Mouse (Mus musculus) kidney, postnatal 25 days (tissue): Measurements from ENCODE around the gene Pecr.
A peak's percentile ranks its signal among the peaks of the same experiment; 100 is the strongest.

Experiments
- DNase-seq, 2 experiments: peaks; one replicate each; pipeline ENCODE4 v3.0.0; 2021; ENCODE audit warnings: mixed read lengths in 2 of 2

The Pecr gene

DNA sequence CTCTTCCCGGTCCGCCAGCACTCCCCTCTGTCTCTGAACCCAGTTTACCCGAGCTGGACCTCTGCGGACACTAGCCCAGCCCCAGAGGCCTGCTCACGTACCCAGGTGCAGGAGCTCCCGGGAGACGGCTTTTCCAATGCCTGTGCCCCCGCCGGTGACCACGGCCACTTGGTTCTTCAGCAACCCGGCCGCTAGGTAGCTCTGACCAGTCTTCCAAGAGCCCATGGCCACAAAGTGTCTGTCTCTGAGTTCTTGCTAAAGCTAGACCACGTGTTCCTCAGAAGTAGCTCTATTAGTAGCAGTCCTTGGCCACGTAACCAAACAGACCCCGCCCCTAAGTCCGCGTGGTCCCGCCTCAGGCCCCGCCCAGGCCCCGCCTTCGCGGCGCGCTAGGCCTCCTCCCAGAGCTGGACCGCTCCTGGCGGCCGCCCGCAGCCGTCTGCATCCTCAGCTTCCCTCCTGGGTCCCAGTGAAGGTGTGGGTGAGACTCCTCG lies at the start of gene Pecr, which contains the start of gene Tmem169:
Gene Pecr (minus strand): TSS at position 323 of the 494 bp plus-strand sequence.
Gene Tmem169 (plus strand): TSS at position 378 of the 494 bp plus-strand sequence.
- peak; percentile 95 for DNase-seq

DNA sequence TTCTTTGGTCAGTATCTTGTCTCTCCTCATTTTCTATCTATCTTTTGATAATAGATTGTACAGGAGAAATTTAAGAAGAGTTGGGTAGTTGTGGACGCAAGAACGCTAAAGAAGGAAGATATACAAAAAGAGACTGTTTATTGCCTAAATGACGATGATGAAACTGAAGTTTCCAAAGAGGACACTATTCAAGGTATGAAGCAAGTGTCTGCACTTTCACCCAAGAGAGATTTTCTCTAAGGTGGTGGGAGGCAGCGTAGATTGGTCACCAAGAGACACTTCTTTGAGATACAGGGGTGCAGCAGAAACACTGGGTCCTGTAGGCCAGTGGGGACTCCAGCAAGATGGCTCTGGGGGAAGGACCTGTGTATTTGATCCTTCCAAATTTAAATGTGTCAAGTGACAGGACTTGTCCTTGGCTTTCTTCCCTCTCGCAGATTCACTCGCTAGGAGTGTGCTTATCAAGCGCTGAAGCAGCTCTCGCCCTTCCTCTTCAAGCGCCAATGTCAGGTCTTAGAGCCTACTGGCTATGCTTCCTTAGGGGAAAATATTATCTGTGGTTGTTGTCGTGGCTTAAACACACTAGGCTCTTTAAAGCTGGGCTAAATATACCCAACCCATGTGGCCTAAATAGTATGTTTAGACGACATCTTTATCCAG lies 42.2 kb upstream of the Pecr start:
- DNase-seq, result no peak

DNA sequence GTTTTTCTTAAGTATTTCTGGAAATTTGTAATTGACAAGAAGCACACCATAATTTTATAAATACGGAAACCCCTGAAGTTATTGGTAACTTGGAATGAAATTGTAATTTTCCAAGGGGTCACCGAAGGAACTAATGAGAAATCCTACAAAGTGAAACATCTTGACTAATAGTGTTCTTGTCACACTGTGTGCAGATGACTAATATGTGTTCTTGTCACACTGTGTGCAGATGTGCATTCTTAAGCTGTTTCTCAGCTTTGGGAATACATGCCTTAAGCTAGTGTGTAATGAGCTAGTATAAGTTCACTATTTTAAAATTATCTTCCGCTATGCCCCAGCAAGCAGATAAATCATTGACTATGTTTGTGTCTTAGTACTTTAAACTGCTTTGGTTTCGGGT lies 39.1 kb upstream of the Pecr start:
- DNase-seq, result no peak

DNA sequence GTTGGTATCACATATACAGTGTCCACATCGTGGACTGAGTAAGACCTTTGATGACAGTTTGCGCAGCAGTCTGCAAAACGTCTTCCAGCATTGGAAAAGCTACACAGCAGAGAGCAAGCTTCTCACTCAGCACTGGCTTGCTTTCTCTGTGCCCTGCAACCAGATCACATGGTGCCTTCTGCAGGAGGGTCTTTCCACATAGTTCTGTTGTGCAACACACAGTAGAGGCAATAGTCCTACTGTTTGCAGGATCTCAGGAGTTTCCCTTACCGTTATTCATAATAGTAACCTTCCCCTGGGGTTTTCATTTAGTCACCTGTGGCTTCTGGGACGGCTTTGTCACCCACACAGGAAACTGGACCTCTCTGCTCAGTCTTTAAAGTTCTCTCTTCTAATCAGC lies 36.6 kb upstream of the Pecr start:
- DNase-seq, result no peak

DNA sequence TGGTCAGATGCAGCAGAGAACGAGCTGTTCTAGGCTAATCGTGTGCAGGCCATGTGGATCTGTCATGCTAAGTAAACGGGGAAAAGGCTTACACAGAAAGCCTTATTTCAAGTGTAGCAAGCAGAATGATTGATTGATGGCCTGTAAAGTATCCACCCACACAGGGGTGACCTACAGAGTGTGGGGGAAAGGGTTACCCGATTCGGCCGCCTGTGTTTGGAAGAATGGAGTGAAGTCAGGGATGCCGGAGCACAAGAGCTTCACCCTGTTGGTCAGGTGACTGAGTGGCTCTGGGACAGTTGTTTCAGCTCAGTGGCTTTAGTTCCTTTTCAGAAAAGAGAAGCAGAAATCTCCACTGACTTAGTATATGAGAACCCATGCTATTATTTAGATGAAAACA lies 32.8 kb upstream of the Pecr start:
- no peak for DNase-seq

DNA sequence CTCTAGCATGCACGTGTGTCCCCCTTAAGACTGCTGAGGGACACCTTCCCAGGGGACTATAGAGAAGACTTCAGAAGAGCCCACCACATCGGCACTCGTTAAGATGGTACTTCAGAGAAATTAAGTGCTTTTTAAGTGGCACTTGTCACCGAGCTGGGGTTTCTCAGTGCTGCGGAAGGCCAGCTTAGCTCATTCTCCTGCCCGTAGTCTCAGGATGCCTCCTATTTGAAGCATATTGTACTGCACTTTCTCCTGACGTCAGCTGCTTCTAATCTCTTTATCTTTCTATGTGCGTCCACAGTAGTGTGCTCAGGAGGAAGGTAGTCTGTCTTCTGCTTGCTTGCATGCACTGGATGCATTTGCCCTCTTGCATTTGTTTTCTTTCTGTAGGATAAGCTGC lies 32.3 kb upstream of the Pecr start:
- no peak for DNase-seq

DNA sequence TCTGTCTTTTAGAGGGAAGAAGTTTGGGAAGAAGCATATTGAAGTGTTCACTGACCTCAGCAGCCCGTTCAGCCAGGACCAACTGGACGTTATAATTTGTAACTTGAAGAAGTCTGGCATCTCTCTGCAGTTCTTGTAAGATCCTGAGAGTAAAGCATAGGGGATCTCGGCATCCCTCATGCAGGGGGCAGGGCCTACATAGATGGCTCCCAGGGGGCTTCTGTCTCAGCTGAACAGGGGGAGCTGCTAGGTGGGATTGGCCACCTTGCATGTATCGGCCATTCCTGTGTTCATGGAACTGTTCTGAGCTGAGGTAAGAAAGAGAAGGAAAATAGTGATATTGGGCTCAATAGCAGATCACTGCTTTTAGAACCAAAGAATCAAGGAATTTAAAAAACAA lies 31.3 kb upstream of the Pecr start:
- no peak for DNase-seq

DNA sequence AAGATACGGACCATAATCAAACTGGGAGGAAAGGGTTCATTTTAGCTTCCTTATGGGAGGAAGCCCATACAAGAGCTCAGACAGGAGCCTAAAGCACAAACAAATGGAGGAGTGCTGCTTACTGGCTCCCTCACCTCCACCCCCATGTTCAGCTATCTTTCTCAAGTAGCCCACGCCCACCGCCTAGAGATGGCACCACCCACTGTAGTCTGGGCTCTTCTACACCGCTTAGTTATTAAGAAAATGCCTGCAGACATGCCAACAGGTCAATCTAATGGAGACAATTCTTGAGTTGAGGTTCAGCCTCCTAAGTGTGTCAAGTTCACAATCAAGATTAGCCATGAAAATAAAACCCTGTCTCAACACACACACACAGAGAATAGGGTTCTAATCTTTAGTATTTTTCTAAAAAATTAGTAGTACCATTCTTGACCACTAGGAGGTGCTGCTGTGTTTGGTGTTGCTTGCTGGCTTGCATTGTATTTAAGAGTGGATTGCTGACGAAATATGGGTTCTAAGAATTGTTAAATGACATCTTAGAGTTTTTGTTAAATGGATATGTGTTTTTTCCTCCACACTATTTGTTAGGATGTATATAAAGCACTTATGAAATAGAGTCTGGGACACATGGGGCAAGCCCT lies 29.4 kb upstream of the Pecr start:
- DNase-seq, result no peak

DNA sequence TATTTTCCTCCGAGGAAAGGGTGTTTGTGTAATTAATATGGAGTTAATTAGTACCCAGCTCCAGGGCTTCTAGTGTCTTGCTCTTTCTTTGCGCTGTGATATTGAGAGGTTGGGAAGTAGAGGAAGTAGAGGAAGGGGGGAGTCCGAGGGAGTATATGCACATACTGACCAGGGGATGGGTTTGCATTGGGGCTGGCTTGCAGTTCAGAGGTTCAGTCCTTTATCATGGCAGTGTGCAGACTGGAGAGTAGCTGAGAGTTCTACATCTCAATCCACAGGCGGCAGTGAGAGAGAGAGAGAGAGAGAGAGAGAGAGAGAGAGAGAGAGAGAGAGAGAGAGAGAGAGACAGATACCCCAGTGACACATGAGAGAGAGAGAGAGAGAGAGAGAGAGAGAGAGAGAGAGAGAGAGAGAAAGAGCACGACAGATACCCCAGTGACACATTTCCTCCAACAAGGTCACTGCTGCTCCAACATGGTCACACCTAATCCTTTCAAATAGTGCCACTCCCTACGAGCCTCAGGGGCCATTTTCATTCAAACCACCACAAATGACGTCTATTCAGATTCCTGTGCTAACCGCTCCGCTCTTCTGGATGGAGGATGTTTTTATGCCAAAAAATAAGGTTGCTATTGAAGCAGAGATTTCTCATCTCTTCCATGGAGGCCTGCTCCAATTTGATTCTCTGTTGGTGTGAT lies 28.7 kb upstream of the Pecr start:
- DNase-seq, result no peak

DNA sequence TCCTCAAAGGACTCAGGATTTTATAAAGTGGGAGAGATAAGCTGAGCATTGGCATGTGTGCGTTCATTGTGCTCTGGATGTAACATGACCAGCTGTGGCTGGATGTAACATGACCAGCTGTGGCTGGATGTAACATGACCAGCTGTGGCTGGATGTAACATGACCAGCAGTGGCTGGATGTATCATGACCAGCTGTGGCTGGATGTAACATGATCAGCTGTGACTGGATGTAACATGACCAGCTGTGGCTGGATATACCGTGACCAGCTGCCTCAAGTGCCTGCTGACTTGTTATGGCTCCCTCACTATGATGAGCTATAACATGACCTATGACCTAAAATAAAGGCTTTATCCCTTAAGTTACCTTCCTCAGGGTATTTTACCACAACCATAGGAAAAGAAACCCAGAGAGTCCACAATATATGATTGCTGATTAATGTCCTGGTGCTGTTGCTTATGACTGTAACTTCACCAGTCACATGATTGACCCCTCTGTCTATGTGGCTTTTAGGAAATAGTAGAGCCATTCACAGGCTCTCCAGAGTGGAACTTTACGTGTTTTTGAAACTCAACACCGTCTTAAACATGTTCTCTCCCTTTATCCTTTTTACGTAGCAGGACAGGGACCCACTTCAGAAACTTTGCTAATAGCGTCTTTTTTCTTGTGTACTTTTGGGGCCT lies 25.8 kb upstream of the Pecr start:
- no peak for DNase-seq

DNA sequence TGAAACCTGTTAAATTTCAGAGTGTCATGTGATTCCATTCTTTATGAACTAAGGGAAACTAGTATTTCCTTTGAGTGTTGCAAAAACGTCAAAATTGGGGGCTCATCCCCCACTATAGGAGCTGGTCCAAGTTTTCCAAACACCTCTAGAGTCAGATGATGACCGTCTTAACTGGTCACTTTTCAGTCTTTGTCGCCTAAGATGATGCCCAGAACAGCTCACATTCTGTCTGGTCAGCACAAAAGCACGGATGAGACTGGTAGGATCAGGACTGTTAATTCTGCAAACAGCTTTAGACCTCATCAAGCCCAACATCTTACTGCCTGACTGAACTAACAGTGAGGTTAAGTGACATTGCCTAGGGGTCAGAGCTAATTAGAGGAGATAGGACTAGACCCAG lies 24.8 kb upstream of the Pecr start:
- no peak for DNase-seq

DNA sequence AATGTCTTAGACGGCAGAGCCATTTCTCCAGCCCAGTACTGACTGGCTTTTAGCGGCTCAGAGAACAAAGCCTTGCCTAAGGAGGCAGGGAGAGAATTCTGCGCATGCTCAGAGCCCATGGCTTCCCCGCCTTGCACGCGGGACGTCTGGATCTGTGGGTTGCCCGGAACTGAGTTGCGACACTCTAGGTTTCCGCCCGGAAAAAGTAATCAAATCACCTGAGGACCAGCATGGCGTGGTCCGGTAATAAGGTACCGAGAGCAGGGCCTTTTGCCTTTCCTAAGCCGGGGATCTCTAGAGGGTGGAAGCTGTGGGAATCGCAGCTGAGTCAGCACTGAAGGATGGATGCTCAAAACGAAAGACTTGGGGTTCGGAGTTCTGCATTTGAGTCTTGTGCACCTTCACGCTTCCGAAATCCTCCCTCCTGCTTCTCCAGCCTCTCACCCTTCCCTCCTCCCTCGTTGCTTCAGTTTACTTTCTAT lies 23.2 kb upstream of the Pecr start, which contains the start of gene Xrcc5:
Gene Xrcc5 (plus strand): TSS at position 105 of the 482 bp plus-strand sequence.
- DNase-seq, result peak; percentile 94 to 96

DNA sequence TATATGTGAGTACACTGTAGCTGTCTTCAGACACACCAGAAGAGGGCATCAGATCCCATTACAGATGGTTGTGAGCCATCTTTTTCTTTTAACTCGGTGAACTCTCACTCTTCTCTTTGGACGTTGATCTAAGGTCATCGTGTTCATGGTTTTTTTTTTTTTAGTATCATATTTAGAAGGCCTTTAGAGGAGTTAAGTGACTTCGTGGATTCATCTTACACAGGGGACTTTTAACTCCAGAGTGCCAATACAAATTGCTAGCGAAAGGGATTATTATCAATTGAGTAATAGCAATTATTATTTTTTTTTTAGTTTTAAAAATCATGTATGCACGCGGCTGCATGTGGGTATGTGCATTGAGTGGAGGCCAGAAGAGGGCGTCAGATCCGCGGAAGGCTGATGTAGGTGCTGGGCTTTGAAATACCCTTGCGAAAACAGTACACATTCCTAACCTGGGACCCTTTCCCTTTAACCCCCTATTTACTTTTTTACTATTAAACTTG lies 22.6 kb upstream of the Pecr start:
- DNase-seq, result peak; percentile 56 to 62

DNA sequence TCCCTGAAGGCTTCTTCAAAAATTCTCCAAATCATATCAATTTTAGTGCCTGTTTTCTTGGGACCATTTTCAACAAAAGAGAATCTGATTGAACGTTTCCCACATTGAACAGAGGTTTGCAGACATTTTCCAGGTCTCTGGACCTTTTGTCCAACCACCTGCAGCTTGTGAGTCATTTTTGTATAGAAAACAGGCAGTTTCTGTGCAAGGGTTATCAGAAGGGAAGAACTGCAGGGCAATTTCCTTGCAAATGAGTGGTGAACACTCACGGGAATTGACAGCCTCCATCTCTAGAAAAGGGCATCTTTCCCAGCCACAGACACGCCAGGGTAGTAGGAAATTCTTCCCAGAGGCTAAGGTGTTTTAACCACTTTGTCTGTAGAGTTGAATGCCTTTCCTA lies 22.1 kb upstream of the Pecr start:
- no peak for DNase-seq

DNA sequence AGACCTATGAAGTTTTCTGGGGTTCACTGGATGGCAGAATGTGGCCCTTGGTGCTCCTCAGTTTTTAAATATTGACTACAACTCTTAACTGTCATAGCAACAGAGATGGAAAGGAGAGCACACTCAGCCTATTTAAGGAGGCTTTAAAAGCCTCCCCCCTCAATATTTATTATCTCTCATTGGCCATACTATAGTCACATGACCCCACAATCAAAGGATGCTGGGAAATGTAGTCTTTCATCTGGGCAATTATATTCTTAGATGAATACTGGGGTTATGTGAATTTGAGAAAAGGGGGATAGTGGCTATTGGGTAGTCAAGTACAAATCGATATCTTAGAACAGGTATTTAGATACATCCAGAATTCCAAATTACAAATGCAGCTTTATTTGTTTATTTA lies 17.7 kb upstream of the Pecr start:
- DNase-seq, result no peak

DNA sequence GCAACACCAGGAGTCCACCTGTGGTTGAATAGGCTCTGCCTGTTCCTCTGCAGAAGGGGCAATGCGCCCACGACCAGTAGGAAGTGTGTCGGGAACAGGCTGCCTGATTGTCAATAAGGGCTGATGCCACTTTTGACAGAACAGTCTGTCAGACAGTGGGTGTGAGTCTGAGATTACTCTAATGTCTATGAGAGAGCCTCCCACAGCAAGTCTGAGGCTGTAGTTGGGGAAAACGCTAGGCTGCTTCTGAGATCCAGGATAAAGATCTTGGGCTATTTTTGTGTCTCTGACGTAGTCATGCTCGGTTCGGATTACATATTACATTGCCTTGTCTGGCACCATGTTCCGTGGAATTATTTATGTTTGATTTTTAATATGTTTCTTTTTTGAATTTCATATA lies 11.6 kb upstream of the Pecr start:
- DNase-seq, result no peak

DNA sequence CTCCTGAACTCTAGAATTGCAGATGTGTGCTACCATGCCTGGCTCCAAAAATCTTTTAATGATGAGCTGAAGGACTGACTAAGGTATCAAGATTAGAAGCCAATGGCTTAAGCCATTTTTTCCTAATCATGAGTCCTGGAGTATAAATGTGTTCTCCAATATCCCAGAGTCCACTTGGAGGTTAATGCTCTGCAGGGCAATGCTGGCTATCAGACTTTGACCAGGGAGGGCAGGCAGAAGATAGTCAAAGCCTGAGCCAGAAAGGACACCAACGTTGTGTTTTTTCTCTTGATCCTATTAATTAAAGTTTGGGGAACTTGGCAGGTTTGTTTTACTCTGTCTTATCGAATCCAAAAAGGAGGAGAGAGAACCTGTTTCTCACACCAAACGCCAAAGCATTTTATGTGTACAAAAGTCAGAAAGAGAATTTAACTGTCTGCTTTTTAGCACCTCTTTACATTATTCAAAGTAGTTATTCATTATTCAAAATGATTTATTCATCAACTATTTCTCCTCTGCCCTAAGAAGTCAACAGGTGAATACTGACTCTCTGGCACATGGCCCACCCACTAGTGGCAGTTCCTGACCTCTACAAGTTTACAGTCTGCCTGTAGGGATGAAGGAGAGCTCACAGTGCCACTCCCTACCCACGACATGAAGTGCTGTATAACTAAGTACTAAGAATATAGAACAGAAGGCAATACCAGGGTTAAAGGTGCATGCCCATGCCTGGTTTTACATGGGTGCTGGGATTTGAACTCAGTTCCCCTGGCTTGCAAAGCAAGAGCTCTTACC lies 10.0 kb upstream of the Pecr start:
- peak; percentile 87 to 90 for DNase-seq

DNA sequence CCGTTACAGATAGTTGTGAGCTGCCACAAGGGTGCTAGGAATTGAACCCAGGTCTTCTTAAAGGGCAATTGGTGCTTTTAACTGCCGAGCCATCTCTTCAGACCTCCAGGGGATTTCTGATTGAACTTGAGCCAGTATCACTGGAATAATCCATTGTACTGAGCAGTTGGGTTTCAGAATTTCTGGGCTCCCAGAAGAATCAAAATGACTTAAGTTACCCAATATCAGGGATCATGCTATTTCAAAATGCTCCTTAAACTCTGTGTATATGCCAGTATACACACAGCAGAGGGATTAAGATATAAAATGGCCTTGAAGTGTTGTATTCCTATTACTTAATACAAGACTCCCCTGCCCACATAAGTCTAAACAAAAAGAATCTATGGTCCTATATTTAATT lies 7.8 kb upstream of the Pecr start:
- DNase-seq, result no peak

DNA sequence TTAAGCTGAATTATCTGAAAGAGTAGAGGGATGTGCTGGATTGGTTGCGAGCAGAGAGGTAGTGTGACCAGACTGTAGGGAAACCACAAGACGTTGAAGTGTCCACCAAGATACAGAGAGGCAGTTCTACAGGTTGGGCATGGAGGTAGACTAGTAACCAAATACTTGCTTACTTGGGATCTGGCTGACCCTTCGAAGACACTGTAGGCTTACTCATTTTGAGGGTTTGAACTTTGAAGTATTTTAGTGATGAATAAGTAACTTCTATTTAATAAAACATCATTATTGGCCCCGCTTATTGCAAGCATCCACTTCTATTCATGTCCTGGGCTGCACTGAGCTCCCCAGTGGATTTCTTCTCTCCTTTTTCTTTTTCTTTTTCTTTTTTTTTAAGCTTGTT lies 7.3 kb upstream of the Pecr start:
- no peak for DNase-seq

DNA sequence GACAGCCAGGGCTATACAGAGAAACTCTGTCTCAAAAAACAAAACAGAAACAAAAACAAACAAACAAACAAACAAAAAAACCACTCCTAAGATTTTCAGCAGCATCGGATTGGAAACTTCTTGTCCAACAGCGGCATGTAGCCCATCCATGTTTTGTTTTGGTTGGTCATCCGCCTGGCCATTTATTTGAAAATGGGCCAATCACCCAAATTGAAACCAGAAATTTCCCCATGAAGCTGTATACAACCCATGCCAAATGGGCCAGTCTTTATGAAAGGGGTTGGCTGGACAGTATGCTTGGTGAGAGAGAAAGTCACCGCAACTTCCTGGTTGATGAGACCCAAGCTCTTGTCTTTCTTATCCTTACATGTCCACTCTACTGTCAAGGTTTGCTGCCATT lies 6.8 kb upstream of the Pecr start:
- DNase-seq, result no peak

DNA sequence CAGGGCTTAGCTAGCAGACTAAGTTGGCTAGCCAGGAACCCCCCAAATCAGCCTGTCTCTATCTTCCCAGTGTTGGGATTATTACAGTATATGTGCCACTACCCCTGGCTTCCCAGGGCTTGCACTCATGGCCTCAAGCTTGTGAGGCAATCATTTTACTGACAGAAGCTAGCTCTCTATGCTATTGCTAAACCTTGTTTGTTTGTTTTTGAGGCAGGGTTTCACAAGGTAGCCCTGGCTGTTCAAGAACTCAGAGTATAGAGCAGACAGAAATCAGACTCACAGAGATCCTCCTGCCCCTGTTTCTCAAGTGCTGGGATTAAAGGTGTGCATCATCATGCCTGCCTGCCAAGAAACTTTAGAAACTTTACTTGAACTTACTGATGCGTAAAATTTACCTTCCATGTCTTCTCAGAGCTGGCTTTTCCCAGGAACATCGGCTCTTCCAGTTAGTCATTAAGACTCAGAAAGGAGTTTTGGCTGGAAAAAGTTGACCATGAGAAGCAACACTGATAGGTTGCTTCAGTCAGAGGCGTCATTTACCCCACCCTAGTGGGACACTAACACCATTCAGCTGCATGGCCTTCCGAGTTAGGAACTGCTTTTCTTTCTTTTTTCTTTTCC lies 4.5 kb upstream of the Pecr start:
- peak; percentile 21 to 45 for DNase-seq

DNA sequence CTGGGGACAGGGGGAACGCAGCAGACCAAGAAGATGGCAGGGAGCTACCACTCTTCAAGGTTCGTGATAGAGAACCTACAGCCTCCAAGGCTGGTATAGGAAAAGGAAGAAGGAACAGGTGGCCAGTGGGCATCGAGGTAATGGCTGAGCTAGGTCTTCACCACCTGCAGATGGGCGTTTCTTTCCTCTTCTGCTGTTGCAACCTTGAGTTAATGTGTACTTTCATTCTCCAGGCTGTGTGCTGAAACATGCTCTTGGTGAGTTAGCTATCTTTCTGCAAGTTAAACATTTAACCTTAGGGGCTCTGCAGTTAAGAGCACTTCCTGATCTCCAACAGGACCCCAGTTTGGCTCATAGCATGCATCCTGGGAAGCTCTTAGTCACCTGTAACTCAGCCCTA lies 3.8 kb upstream of the Pecr start:
- DNase-seq, result peak; percentile 55 to 71
